Mouse (Mus musculus) heart, embryonic 14.5 days (tissue): ENCODE measurements around the gene Zmynd8. TPM values are rescaled to one million over a fixed set of nuclear protein-coding genes. Genes with fewer than 3 reads are reported as not detected.

Experiments used
- ATAC-seq: fragments of 200-750 bp; cut with Nextera tagmentation; 2 replicates; pipeline ENCODE4 v1.8.0; 2017; ENCODE audit warnings: low read depth, moderate TSS enrichment; ENCODE audit not compliant: insufficient number of reproducible peaks, insufficient read depth, low FRiP score
- H3K27ac ChIP-seq, 2 experiments: fragments of 200-500 bp in 1 of 2; fragments of 300-500 bp in 1 of 2; sonication (generic) in 1 of 2; replicated peaks in 1 of 2; 2 replicates each; pipeline ENCODE4 v1.5.1; 2012 to 2014; ENCODE audit warnings: low read depth in 2 of 2, low read length in 2 of 2, control low read depth in 1 of 2, mild to moderate bottlenecking in 1 of 2, mixed read lengths in 1 of 2; ENCODE audit not compliant: control insufficient read depth in 1 of 2, insufficient read depth in 1 of 2
- H3K27me3 ChIP-seq: fragments of 300-500 bp; sonication (generic); 2 replicates; pipeline ENCODE4 v1.6.1; 2014; ENCODE audit warnings: mild to moderate bottlenecking, low read length, control low read depth; ENCODE audit not compliant: control insufficient read depth, insufficient read depth
- H3K36me3 ChIP-seq: fragments of 300-500 bp; sonication (generic); 2 replicates; pipeline ENCODE4 v1.6.1; 2014; ENCODE audit warnings: mild to moderate bottlenecking, control low read depth, low read length, mixed read lengths; ENCODE audit not compliant: control insufficient read depth, insufficient read depth
- H3K4me1 ChIP-seq, 2 experiments: fragments of 200-500 bp in 1 of 2; fragments of 300-500 bp in 1 of 2; sonication (generic) in 1 of 2; 2 replicates each; pipeline ENCODE4 v1.6.1; 2012 to 2014; ENCODE audit warnings: low read length in 2 of 2, control low read depth in 1 of 2, mixed read lengths in 1 of 2; ENCODE audit not compliant: control insufficient read depth in 2 of 2, insufficient read depth in 2 of 2
- H3K4me2 ChIP-seq: fragments of 300-500 bp; sonication (generic); 2 replicates; pipeline ENCODE4 v1.6.1; 2014; ENCODE audit warnings: mild to moderate bottlenecking, low read length
- H3K4me3 ChIP-seq, 2 experiments: fragments of 200-500 bp in 1 of 2; fragments of 300-500 bp in 1 of 2; sonication (generic) in 1 of 2; 2 replicates each; pipeline ENCODE4 v1.5.1; 2012 to 2014; ENCODE audit warnings: low read length in 2 of 2, mild to moderate bottlenecking in 2 of 2, control low read depth in 1 of 2, low read depth in 1 of 2, moderate library complexity in 1 of 2; ENCODE audit not compliant: control insufficient read depth in 1 of 2, insufficient read depth in 1 of 2
- H3K9ac ChIP-seq: fragments of 300-500 bp; sonication (generic); 2 replicates; pipeline ENCODE4 v1.6.1; 2014; ENCODE audit warnings: mild to moderate bottlenecking, low read length
- H3K9me3 ChIP-seq: fragments of 300-500 bp; sonication (generic); 2 replicates; pipeline ENCODE4 v1.6.1; 2016; ENCODE audit warnings: low read length, control low read depth; ENCODE audit not compliant: control insufficient read depth
- WGBS: fragments of 180-500 bp; shearing (Covaris S2); extraction: QIAGEN DNeasy Blood & Tissue Kit; methylation state at CpG from one replicate; pipeline ENCODE4 v1.1.7; 2014; 5-methylcytosine and 5-hydroxymethylcytosine counted together
- microRNA-seq: library from miRNA; unstranded; fragments of <30 nt; microRNA quantifications from one replicate; pipeline ENCODE4, GENCODE M21; 2016
- polyA plus RNA-seq: library from polyadenylated mRNA; unstranded; fragments of >200 nt; fragmentation: Nextera tagmentation; extraction: Ambion mirVana; gene quantifications from 2 replicates; pipeline ENCODE4 v1.2.1, GENCODE M21; 2014

Zmynd8 gene
- polyA plus RNA-seq, 1 experiment from 2014 or later, result 38.0 TPM

- H3K4me2 ChIP-seq, result no peak overlapping the region
- no peaks in the 10 kb centered on the region for H3K36me3 ChIP-seq
- ATAC-seq, result no peak
- 40% methylated on average over 11 of the region's 11 CpGs for WGBS
- no peaks in the 10 kb centered on the region for H3K9me3 ChIP-seq
- no peak overlapping the region for H3K4me3 ChIP-seq
- H3K27ac ChIP-seq, result no peak overlapping the region
- no peak overlapping the region for H3K9ac ChIP-seq
- H3K4me1 ChIP-seq, result no peaks in the 10 kb centered on the region
- H3K27me3 ChIP-seq, result peaks cover 8% of the 10 kb centered on the region
These were observed 157.2 kb downstream of the Zmynd8 start for GRCm38 (mm10) chr2:165741526-165742050.

GRCm38 (mm10) chr2:165740982-165741381, 157.8 kb downstream of the Zmynd8 start:
- no peak for ATAC-seq
- no peak overlapping the region for H3K27ac ChIP-seq
- WGBS, result 22% methylated on average over 9 of the region's 9 CpGs
- no peak overlapping the region for H3K4me3 ChIP-seq
- H3K36me3 ChIP-seq, result no peaks in the 10 kb centered on the region
- H3K9me3 ChIP-seq, result no peaks in the 10 kb centered on the region
- H3K4me1 ChIP-seq, result no peaks in the 10 kb centered on the region
- H3K4me2 ChIP-seq, result no peak overlapping the region
- no peak overlapping the region for H3K9ac ChIP-seq
- H3K27me3 ChIP-seq, result peaks cover 8% of the 10 kb centered on the region

- H3K4me2 ChIP-seq, result no peak overlapping the region
- no peak overlapping the region for H3K9ac ChIP-seq
- no peak overlapping the region for H3K27ac ChIP-seq
- H3K36me3 ChIP-seq, result no peaks in the 10 kb centered on the region
- H3K9me3 ChIP-seq, result no peaks in the 10 kb centered on the region
- ATAC-seq, result no peak
- peaks cover 8% of the 10 kb centered on the region for H3K27me3 ChIP-seq
- 53% methylated on average over 4 of the region's 5 CpGs for WGBS
- no peaks in the 10 kb centered on the region for H3K4me1 ChIP-seq
- H3K4me3 ChIP-seq, result no peak overlapping the region
These were observed 158.4 kb downstream of the Zmynd8 start for GRCm38 (mm10) chr2:165740381-165740780.

GRCm38 (mm10) chr2:165736297-165736696, 162.5 kb downstream of the Zmynd8 start:
- H3K36me3 ChIP-seq, result no peaks in the 10 kb centered on the region
- H3K27me3 ChIP-seq, result no peaks in the 10 kb centered on the region
- no peak for ATAC-seq
- no peak overlapping the region for H3K27ac ChIP-seq
- H3K9ac ChIP-seq, result no peak overlapping the region
- H3K4me3 ChIP-seq, result no peak overlapping the region
- 37% methylated on average over 2 of the region's 2 CpGs for WGBS
- H3K4me1 ChIP-seq, result peaks cover 3 to 4% of the 10 kb centered on the region in 2 experiments; a peak in 2 of 4 replicates
- no peaks in the 10 kb centered on the region for H3K9me3 ChIP-seq
- no peak overlapping the region for H3K4me2 ChIP-seq

Small RNA genes within 50 kb of the gene (microRNA-seq; reads per million reads assigned to microRNA genes)
- gene Gm22692, result not detected

Other genes starting within 250 kb of the Zmynd8 start
- gene Ncoa3, start 93.6 kb upstream of the Zmynd8 start, polyA plus RNA-seq, result 12.5 and 13.1 TPM in 2 replicates